Mouse (Mus musculus) megakaryocyte-erythroid progenitor cell, adult 5-6 weeks (primary cell): ENCODE results near the gene Frmpd4. TPM values are rescaled to one million over a fixed set of nuclear protein-coding genes. Genes with fewer than 3 reads are reported as not detected.

Source experiments
- ATAC-seq: replicated peaks from 2 replicates; pipeline ENCODE4 v1.8.0; 2016; ENCODE audit warnings: mild to moderate bottlenecking, inconsistent platforms; ENCODE audit not compliant: severe bottlenecking, poor library complexity, low FRiP score, low TSS enrichment
- total RNA-seq, 2 experiments: library from RNA; stranded (forward) in 1 of 2; stranded (reverse) in 1 of 2; fragments of 200-1000, 215-1000 nt in 1 of 2; fragments of >200 nt in 1 of 2; fragmentation: Nextera tagmentation in 1 of 2; gene quantifications; 2 replicates each; pipeline ENCODE4 v1.2.3; 2014 to 2017

Frmpd4 gene
- total RNA-seq, 2 experiments from 2014 or later: not detected

- ATAC-seq: no peak
Observed at GRCm38 (mm10) chrX:168163001-168163400, 414.0 kb downstream of the Frmpd4 start.

DNA sequence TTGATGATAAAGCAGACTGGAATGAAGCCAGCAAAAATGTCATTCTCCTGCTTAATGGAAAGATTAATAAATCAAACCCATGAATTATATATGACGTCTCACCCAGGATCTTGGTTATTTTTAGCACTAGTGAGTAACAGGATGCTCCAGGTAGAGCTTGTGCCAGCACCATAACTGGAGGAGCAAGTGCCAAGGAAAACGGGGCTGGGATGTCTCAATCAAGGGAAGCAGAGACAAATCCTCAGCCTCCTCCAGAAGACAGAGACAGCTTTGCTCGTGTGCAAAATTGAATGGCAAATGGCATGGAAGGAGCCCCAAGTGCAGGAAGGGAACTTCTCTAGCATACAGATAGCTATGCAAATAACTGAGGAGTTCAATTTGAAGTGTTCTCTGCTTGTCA, 418.2 kb downstream of the Frmpd4 start:
- no peak for ATAC-seq

- no peak for ATAC-seq
Observed at GRCm38 (mm10) chrX:168141051-168141450, 436.0 kb downstream of the Frmpd4 start.

GRCm38 (mm10) chrX:168124043-168124442, 453.0 kb downstream of the Frmpd4 start:
- ATAC-seq: no peak

DNA sequence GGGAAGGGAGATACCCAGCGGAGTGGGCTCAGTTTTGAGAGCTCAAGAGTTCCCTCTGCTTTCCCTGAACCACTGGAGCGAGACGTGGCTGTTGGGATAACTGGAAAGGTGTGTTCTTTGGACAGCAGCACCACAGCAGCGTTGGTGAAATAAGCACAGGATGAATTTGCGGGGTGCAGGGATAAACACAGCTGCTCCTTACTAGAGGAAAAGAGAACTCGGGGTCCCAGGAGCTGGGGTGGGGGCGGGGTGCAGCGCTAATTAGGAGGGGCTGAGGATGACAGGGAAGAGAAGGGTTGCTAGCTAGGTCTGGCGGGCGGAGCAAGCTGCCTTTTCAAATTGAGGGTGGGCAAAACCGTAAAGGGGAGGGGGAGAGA, 453.5 kb downstream of the Frmpd4 start:
- ATAC-seq: no peak

- ATAC-seq: no peak
Observed at GRCm38 (mm10) chrX:168122806-168123588, 454.0 kb downstream of the Frmpd4 start.

DNA sequence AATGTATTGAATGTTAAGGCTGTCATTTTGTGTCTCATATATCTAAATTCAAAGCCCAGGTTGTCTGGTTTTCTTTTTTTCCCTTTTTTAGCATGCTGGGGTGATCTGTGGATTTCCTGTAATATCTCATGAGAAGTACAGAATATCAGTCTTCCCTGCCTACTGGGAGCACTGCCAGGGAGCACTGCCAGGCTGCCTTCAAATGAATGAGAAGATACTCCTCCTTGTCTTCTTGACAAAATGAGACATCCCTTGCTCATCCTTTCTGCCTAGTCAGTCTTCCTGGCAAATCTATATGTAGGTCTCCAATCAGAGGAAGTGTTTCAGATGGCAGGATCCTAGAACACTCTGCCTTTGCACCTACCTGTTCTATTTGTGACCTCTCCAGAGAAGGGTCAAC, 535.4 kb downstream of the Frmpd4 start:
- no peak for ATAC-seq

GRCm38 (mm10) chrX:168020574-168021145, 556.4 kb downstream of the Frmpd4 start:
- ATAC-seq: no peak

DNA sequence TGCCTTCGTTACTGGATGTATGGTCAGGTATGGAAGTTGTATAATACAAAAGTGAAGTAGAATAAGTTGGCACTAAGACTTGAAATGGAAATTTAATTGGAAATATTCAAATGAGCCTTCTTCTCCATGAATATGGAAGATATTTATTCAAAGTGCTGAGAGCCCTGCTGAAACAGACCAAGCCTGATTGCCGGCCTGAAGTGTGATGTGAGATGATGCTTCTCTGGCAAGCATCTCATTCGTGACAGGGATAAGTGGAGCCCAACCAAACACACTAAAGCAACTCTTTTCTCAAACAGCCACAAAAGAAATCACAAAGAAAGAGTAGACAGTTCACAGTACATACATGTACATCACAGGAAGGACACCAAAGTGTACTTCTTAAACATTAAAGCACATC, 559.2 kb downstream of the Frmpd4 start:
- ATAC-seq: no peak

DNA sequence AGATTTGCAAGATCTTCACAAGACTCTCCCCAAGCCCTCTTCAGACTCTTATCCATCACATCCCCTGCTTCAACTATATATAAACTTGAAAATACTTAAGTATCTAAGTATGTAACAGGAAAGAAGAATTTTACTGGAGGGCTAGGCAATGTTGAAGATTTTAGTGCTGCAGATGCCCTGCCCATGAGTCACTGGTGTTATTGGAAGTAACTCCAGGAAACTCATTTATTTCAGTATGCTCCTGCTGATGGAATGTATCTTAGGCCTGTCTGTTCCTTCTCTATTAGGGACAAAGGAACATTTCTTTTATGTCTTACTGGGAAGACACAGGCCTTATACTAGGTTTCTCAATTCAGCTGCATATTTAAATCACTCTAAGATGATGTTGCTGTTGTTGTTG, 592.2 kb downstream of the Frmpd4 start:
- ATAC-seq: no peak

DNA sequence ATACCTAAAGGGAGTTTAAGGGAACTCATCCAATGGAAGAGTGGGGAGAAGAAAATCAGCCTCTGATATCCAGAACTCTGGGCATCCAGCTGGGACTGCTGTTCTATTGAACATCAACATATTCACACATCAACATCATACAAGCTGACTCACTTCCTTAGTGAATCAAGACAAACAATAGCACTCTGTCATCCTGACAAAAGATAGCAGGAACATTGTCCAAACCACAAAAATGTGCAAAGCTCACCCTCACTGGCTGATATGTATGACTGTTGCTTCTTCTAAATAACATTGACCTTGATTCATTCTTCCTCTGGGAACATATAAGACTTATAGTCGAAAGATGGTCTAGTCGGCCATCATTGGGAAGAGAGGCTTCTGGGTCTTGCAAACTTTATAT, 625.8 kb downstream of the Frmpd4 start:
- no peak for ATAC-seq

GRCm38 (mm10) chrX:167909483-167909882, 667.5 kb downstream of the Frmpd4 start:
- ATAC-seq: no peak

GRCm38 (mm10) chrX:167901046-167901445, 676.0 kb downstream of the Frmpd4 start:
- no peak for ATAC-seq

GRCm38 (mm10) chrX:167854821-167855220, 722.2 kb downstream of the Frmpd4 start:
- ATAC-seq: no peak

DNA sequence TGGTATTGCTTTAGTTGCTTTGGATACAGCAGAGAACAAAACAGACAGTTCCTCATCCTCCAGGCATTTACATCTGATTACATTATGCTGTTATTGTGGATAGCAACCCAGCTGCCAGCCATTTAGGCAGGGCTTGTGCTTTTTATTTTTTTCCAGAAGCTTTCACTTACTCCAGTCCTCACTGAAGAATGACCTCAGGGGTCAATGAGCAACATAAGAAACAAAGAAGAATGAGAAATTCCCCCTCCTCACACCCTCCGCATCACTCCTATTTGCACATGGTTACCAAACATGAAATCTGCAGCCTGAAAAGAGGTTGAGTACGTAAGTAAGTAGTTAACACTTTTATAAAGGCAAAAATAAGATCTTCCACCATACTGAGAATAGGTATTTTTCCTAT, 744.5 kb downstream of the Frmpd4 start:
- no peak for ATAC-seq

DNA sequence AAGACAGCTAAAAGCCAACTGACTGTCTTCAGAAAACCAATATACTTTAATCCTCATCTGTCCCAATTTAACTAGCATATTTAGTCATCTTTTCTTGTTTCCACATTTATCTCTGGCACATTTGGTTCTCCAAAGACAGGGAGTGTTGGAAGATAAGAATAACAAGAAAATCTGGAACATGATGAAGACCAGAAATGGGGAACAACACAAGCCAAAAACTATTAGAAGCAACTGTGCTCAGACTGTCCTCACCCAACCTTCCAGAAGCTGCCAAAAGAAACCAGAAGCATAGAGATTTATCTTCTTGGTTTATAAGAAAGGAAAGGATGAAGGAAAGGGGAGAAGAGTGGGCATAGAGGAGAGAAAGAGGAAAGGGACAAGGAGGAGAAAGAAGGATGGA, 748.6 kb downstream of the Frmpd4 start:
- ATAC-seq: no peak

DNA sequence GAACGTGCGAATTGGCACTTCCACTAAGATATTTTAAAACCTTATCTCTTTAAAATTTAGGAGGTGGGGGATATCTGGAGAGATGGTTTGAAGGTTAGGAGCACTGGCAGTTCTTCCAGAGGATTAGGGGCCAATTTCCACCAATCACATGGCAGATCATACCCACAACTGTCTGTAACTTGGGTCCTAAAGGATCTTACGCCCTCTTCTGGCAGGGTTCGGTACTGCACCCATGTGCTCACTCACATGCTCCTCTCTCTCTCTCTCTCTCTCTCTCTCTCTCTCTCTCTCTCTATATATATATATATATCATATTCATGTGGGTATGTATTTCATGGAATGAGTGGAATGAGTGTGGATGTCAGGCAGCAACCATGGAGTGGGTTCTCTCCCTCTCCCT, 759.7 kb downstream of the Frmpd4 start:
- 0 out of 2 replicates have a peak, but pooled peaks have one; percentile 41 for ATAC-seq

DNA sequence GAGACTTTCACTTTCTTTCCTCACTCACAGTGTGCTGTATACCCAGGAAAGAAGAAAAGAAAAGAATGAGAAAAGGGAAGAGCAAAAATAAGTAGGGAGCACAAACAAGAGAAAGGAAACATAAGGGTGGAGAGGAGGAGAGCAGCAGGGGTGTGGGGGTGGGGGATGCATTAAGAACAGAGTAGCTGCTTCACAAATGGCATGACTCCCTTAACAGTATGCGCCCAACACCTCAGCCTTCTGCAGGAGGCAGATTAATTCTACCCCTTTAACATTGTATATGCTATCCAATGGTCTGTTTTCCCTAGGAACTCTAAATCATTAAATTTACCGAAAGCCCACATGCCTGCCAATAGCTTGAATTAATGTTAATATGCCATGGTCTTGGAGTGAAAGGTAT, 766.9 kb downstream of the Frmpd4 start:
- no peak for ATAC-seq

DNA sequence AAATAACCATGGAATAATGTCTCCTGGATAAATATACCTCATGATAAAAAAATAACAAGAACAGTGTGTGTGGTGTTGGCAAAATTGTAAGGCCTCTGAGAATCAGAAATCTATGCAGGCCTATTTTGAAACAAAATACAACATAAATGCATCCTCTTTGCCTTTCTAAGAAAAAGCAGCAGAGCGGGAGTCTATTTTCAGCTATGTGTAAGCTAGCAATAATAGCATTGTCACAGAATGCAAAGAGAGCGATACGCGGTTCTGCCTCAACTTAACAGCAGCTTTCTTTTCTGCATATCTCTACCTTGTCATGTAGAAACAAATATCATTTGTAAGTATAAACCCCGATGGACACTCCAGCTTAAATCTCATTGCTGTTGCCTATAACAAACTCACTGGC, 768.5 kb downstream of the Frmpd4 start:
- ATAC-seq: no peak

- no peak for ATAC-seq
Observed at GRCm38 (mm10) chrX:167788737-167789136, 788.3 kb downstream of the Frmpd4 start.

DNA sequence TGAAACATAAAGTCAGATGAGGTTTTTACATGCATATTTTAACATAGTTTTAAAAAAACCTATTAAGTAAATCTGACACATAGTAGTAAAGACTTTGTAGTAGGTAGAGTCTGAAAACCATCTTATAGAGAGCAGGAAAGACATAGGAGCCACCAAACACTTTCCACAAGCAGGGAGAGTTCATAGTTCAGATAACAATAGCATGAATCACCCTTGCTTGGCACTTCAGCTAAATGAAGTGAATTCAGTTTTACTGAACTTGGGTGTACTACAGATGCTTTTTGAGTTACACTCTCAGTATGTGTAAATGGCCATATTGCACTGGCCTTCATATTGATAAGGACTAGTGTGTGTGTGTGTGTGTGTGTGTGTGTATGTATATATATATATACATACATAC, 793.5 kb downstream of the Frmpd4 start:
- no peak for ATAC-seq
